Mouse (Mus musculus) lung, postnatal 0 days (tissue): ENCODE results near the gene Nppa.

ENCODE experiments used
- CTCF ChIP-seq: IDR thresholded peaks from 2 replicates; pipeline ENCODE4 v1.5.1; 2016; ENCODE audit warnings: antibody characterized with exemption, mild to moderate bottlenecking
- EP300 ChIP-seq: IDR thresholded peaks from 2 replicates; pipeline ENCODE4 v1.6.1; 2016; ENCODE audit warnings: antibody characterized with exemption, mild to moderate bottlenecking, control low read depth

- TF ChIP-seq EP300 (no peak), CTCF (no peak)
These were observed 33.4 kb downstream of the Nppa start for GRCm38 (mm10) chr4:148033858-148034410.
